Mouse (Mus musculus) megakaryocyte, embryonic 14.5 days (primary cell): ENCODE measurements at regions not wholly inside any gene's neighbourhood (a gene's known extent, or its start where the extent isn't known, plus 50 kb on each side); places are given as distances from the start of the nearest gene placed in this dataset.
"Not testable (repeated sequence)": the region's sequence is repeated elsewhere in the genome, so short reads cannot be mapped to it uniquely, and the experiment has no call there.

Experiments
- FLI1 ChIP-seq: IDR thresholded peaks from 2 replicates; pipeline ENCODE4 v1.6.1; 2012; ENCODE audit warnings: low read length, inconsistent platforms, mixed read lengths
- GATA1 ChIP-seq: IDR thresholded peaks from 3 replicates; pipeline ENCODE4 v1.6.1; 2012; ENCODE audit warnings: mixed read lengths, low read length, inconsistent platforms, borderline replicate concordance

DNA sequence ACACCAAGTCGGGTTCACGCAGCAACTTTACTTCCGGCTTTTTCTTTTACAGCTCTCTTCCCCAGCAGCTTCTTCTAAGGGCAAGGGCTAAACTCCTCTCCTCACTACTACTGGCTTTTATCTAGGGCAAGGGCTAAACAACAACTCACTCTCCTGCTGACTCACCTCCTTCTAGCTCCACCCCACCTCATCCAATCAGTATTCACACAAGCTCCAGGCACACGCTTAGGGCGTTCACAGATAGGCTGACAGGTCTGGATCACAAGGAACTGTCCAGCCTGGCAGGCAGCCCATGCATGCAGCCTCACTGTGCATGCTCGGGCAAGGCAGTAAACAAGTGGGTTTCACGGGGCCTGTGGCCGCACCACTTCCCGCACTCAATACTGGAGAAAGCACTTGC, 116.9 kb downstream of the 1700129C05Rik start:
- not testable (repeated sequence) for TF ChIP-seq GATA1, FLI1
